Mouse (Mus musculus) mesoderm, embryonic 11.5 days (tissue): ENCODE measurements at regions not wholly inside any gene's neighbourhood (a gene's known extent, or its start where the extent isn't known, plus 50 kb on each side); places are given as distances from the start of the nearest gene placed in this dataset.

ENCODE experiments used
- DNase-seq: peaks from one replicate; pipeline ENCODE4 v3.0.0-alpha.2; 2012; ENCODE audit warnings: low read depth, low spot score

DNA sequence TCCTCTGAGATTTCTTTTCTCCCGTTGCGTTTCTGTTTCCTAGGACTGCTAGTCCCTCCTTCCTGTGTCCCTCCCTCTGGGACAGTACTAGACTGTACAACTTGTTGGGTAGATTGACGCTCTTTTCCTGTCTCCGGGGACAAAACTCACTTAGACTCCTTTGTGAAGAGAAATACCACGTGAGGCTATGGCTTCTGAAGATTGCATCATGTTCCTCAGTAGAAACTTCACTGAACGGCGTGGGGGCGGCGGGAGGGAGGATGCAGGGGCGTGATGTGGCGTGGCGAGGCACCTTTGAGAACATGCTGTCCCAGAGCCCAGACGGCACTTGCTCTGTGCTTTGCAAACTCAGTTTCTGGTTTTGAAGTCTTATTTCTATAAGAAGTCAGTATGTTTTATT is 78.5 kb downstream of the Spata18 start:
- DNase-seq = no peak

DNA sequence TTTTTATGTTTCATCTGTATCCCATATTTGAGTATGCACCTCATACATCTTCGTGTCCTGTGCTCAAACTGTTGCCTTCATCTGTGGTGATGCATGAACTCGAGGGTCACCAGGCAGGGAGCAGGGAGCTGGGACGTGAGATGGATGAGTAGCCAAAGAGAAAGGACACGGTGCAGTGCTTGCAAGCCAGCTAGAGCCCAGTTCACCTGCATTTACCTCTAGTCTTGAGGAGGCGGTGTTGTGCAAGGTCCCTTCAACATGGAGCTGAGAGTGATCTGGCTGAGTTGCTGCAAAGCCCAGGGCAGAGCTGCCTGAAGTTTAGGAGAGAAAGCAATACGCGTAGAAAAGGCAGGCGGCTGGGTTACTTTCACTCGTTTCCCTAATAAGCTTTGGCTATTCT is 80.2 kb downstream of the Spata18 start:
- no peak for DNase-seq

DNA sequence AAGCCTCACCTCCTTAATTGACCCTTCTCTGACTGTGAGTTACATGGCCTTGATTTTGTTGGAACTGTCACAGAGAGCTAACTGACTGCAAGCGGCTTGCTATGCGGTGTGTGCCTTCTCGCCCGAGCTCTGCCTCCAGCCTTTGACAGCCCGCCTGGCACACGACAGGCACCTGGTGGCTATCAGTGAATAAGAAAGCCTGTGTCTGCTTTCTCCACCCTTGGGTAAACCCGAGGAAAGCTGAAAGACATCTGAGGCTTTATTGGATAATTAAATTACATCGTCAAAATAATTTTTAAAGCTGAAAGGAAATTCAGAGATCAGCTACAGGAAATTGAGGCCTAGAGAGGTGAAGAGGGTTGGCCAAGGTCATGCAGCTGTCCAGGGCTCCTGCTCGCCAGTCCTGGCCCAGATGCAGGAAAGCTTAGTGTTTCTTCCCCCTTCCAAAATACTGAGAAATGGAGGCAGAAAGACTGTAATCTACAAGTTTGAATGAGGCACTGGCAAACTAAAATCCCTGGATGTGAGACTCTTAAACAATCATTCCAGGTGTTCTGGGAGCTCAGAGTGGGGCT is 80.9 kb downstream of the Spata18 start:
- no peak for DNase-seq

DNA sequence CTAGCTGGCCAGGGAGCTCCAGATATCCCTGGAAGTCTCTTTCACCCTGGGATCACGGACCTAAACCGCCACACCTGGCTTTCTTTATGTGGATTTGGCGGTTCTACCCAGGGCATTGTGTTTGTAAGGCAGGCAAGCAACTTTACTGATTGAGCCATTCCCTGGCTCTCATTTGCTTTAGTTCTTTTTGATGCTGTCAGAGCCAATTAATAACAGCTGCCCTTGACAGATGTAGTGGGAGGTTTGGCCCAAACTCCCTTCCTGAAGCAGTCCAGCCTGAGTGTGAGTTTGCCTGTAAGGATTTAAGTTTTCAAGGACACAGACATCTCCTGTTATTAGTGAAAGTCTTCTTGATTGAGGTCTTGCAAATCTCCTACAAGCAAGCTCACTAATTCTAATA is 89.6 kb downstream of the Spata18 start:
- no peak for DNase-seq

DNA sequence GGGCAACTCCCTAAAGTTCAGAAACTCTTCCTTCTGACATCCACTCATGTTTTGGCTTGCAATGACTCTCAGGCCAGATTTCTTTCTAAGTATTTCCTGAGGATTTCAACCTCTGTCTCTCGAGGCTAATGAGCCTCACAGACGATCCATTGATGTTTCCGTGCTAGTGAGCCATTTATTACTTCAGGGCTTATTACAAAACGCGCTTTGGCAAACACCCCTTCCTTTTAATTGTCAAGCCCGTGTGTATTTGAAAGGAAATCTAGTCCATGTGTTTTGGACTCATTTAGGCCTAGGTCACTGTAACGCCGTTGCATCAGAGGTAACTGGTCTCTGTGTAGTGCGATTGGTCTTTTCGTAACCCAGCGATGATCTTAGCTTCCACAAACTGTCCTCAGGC is 90.3 kb downstream of the Spata18 start:
- DNase-seq = no peak

DNA sequence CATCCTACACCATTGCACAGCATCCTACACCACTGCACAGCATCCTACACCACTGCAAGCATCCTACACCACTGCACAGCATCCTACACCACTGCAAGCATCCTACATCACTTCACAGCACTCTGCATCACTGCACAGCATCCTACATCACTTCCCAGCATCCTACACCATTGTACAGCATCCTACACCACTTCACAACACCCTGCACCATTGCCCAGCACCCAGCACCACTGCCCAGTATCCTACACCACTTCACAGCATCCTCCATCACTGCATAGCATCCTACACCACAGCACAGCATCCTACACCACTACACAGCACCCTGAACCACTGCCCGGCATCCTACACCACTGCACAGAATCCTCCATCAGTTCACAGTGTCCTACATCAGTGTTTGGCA is 92.8 kb downstream of the Spata18 start:
- no peak for DNase-seq

DNA sequence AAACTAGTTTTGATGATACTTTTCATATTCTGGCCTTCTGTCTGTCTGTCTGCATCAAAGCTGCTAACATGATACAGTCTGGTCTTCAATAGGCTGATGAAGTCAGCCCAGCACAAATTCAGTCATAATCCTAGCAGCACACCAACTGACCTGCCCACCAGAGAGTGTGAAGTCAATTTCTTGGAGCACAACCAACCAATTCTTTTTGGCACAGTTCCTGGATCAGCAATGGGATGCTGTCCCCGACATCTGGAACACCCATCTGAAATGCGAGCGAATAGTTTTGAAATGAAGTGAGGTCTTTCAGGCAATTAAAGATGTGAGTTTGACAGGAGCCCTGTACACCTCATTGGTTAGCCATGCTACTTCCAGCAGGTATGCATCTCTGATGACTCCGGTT is 98.6 kb downstream of the Spata18 start:
- no peak for DNase-seq

DNA sequence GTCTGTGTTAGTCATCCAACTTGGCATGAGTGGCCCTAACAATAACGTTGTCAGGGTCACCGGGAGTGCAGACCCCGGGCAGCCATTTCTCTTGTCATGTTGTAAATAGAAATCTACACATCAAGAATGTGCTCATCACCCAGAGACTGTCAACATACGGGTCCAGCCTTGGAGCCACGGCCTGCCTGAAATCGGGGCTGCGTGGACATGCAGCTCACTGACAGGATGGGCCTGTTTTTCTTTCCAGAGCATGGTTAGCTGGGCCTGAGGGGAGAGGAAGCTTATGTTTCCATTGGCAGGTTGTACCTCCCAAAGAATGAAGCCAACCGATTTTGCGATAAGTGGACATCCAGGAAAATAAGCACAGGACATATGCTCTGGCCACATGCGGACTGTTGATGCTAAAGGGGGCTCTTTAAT is 101.1 kb downstream of the Spata18 start:
- DNase-seq = no peak

DNA sequence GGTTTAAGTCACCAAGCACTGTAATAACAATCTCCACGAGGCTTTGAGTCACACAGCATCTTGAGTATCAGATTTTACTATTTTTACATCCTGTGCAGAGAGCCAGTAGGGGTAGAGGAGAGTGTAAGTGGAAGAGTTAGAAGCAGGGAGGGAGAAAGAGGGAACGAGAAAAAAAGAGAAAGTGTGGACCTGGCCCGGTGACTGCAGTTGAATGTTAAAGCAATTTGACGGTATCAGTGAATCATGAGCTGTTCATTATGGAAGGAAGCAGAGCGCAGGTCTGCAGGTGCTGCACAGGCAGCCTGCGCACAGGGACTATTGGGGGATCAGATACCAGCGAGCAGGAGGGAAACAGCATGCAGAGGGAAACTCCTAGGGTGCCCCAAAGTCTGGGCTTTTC is 102.6 kb downstream of the Spata18 start:
- no peak for DNase-seq

DNA sequence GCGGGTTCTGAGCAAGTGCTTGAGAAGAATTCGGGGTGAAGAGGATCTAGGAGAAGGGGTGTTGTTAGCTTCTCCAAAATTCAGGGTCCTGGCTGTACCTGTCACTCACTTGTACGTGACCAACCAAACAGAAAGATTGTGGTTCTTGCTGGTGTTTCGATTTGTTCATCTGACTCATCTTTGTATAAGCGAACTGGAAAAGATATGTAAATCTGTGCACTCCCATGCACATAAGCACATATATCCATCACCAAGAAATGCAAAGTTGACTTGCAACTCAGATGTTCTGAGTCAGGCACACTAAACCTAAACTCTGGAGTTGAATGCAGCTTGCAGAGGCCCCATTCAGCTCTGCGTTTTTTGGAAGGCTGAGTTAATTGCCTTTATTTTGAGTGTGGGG is 107.4 kb downstream of the Spata18 start:
- DNase-seq = no peak

DNA sequence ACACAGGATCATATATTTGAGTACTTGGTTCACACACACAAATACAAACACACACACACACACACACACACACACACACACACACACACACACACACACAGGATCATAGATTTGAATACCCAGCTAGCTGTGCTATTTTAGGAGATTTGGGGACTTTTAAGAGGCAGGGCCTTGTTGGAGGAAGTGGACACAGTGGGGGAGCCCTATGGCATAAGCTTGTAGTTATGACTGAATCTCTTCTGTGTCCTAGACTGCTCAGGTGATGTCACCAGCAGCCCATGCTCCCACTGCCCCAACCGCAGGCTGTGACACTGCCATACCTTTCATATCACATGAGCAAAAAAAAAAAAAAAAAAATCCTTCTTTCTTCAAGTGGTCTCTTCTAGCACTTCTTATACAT is 110.1 kb downstream of the Spata18 start:
- DNase-seq = no peak

DNA sequence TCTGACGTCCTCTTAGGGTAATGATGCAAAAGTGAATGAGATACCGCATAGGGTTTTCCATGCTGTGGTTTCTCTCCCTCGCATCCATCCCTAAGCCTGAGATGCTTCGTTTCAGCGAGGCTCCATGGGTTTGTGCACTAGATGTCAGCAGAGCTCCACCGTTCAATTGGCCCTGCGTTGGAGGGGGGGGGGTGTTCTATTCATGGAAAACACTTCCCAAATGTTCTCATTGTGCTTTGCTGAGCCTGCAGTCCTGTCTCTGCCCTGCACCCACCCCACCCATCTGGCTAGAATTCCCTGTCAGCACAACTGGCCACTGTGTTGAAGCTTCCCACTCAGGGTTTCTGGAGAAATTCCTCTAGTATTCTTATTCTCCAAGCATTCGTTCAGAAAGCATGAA is 110.5 kb downstream of the Spata18 start:
- DNase-seq = peak; percentile 70

DNA sequence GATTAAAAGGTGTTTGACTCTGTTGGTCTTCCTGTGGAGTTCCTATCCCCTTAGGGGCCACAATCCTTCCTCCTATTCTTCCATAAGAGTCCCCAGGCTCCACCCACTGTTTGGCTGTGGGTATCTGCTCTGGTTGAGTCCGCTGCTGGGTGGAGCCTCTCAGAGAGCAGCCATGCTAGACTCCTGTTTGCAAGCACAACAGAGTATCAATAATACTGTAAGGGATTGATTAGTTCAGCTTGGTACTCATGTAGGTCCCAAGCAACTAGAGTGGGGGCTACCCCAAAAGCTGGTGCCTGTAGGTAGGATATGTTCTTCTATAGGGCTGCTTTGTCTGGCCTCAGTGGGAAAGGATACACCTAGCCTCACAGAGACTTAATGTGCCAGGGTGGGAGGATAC is 113.0 kb downstream of the Spata18 start:
- no peak for DNase-seq

DNA sequence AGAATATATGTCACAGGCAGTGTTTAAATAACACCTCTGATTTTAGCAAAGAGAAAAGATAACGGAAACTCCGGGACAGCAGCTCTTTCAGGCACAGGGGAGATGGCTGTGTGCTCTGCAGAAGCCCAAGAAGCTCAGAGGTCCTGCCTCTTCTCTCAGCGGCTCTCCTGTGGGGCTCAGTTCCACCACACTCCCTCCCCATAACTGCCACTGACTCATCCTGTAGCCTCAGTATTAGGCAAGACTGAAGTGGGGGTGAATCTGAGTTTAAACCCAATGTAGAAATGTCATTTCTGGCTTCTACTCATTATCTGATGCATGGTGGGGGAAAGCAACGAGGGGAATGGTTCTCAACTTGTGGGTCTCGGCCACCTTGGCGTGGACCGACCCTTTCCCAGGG is 114.3 kb downstream of the Spata18 start:
- DNase-seq = no peak

DNA sequence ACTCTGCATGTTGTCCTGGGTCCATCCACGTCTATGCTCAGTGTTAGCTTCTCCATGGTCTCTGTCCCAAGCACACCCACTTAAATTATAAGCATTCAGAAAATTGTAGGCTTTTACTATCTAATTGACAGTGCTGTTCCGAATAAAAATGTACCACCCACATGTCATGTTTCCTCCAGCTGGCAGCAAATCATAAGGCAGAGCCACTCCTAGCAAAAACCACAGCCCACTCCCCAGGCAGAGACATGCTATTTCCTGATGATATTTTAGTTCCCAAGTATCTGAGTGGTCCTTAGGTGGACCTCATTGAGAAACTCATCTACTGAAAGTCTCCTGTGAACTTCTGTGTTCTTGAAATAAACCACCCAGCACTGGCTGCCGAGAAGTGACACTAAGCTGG is 117.1 kb downstream of the Spata18 start:
- no peak for DNase-seq

DNA sequence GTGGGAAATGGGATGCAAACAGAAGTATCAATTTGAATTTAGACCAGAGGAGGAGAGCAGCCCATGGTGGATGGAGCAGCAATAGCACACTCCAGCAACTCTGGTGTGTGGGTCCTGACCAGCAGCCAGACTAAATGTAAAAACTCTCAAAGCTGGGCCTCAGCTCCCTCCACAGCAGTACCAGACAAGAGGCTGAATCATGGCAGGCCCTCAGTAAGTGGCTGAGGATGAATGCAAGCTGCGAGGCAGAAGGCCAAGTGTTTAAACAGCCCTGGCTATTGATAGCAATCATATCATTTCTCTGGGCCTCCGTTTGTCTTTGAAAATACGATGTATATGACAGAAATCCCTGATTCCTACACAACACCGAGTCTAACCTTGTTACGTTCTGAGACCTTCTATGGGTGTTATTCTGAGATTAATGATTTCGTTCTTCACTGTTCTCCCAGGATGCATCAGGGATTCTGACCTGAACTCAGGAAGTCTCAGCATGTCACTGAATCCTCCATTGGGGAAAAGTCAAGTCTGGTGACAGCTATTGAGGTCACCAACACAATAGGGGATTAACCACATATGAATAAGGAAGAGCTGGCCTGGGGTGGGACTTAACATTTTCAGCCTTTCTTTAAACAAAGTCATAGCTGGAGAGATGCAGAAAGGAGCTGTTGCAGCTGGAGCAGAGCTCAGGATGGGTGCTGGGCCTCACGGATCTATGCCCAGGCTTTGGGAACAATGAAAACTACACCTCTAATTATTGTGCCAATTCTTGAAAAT is 124.8 kb downstream of the Spata18 start:
- DNase-seq = no peak

DNA sequence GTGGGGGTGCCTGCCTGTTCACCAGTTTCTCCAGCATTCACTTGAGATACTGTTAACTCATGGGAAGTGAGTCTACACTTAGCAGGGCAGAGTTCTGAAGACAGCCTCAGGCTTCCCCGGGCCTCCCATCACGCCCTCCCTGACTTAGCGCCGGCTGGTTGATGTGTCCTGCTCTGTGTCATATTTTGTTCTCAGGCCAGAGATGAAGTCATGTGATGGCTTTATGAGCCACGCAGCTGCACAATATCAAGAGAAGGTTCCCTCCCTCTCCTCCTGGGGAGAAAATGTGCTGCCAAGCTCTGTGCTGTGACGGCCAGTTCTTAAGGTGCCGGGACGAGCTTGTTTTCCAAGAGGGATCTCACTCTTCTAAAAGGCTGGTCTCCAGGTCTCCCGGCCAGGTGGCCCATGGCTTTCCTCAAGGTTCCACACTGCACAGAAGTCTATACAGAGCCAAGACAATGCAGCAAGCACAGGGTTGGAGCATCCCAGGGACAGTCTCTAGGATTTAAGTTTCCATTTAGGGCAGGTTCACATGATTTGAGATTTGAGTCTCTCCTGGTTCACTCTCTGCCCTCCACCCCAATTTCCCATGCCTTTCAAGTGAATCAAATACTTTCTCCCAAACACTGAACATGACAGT is 126.2 kb downstream of the Spata18 start:
- DNase-seq = no peak

DNA sequence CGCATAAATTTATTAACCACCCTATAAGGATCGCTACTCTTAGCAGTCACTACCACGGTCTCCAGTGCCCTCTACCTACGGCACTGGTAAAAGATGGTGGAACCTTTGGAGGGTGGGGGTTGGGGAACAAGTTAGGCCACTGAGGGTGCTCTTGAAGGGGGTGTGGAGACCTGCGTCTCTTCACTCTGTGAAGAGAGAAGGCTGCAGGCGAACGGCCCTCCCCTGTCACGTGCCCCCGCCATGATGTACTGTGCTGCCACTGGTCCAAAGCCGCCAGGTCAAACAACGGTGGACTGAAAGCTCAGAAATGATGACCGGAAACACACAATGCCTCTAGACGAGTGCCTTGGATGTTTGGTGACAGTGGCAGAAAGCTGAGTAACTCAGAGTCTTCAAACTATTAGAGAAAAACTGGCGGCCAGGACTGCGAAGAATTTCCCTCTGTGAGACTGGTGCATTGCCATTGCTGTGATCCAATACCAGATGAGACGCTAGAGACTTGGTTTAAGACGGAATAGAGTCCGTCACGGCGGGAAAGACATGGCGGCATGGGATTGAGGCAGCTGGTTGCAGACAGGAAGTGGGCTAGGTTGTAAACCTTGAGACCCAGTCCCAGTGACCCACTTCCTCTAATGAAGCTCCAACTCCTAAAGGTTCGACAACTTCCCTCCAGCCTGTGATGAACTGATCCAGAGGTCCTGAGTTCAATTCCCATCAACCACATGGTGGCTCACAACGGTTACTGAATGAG is 130.2 kb downstream of the Spata18 start:
- no peak for DNase-seq

DNA sequence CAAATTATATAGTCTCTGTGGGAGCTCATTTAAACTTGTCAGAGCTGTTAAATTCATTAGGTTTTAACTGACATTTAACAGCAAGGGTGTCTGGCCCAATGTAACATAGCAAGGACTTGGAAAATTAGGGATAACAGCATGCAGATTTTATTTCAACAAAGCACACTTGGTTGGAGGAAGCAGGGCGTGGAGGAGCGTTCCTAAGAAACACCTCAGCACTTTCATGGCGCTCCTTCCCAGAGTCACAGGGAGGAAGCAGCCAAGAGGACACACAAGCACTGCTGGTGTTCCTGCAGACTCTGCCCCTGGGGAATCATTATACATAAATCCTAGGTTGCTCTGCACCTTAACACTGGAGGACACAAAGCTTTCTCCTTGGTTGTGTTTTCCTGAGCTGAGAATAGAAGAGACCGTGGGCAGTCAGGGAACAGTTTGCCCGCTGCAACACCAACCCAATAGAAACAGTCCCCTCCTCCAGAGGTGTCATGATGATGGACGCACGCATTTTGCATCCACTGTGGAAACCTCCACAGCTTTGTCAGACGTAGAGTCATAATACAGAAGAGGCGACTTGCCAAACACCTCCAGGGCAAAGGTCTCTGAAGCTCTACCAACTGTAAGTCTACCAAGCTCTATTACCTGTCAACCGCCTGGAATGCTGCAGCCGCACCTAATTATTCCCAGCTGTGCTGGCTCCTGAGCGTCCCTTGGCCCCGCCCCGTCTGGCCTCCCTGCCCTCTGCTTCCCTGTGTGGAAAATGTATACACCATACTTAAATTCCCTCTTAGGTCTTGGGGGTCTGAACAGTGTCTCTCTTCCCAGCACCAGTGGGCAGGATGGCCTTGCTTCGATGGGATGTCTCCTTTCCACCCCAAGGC is 131.3 kb downstream of the Spata18 start:
- DNase-seq = peak; percentile 88

DNA sequence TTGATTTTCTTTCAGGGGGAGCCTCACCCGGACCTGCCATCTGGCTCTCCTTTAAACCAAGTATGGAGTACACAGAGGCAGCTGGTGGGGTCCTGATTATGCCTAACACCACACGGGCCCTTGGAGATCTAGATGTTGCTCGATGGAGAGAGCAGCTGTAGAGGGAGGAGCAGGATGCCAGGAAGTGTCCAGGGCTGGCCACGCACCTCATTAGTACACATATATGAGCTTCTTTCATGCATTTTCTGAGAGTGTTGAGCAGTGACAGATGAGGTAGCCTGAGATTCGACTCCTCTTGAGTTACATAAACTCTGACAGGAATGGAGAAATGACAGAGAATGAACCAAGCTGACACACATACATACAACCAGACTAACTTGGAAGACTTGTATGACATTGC is 136.1 kb downstream of the Spata18 start:
- no peak for DNase-seq

DNA sequence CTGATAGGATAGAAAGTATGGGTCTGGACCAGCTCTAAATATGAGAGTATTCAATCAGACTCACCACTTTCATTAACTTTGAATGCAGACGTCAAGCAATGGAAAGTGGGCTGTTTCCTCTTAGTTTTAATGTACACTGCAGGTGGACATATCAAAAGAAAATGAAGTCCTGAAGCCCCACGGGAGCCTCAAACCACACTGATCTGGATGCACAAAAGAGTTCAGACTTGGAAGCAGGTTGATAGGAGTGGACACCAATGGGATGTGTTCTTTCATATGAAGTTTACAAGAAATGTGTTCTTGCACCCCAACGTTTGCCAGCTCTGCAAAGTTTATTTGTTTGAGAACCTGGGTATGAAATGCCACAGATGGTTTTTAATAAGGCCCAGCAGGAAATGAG is 141.0 kb downstream of the Spata18 start:
- no peak for DNase-seq

DNA sequence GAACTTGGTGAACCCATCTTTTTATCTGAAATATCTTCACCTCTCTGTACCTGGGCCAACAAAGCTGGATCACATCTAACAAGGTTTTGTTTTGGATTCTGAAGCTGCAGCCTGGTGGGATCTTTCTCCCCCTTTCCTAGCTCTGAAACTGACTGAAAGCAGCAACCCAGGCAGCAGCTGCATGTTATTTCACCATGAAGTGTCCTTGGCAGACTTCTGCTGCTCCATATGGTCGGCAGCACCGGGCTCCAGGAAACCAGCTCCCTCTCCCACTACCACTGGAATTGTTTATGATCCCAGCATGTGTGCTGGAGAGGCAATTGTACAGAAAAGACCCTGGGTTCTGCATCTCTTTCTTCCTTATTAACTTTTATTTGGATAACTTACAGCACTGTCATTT is 145.0 kb downstream of the Spata18 start:
- no peak for DNase-seq
